Mouse (Mus musculus) ES-Bruce4 (cell line): ENCODE data around the gene Zfp1. TPM values are rescaled to one million over a fixed set of nuclear protein-coding genes. Genes with fewer than 3 reads are reported as not detected.
A peak's percentile ranks its signal among the peaks of the same experiment; 100 is the strongest.
"Not testable (repeated sequence)": the region's sequence is repeated elsewhere in the genome, so short reads cannot be mapped to it uniquely, and the experiment has no call there.

ENCODE experiments used
- H3K27ac ChIP-seq: 2 replicates; pipeline ENCODE4 v1.5.1; 2012; ENCODE audit warnings: low read length, inconsistent platforms; ENCODE audit not compliant: insufficient read depth
- H3K27me3 ChIP-seq: 2 replicates; pipeline ENCODE4 v1.6.1; 2012; ENCODE audit warnings: mild to moderate bottlenecking, low read length, inconsistent platforms; ENCODE audit not compliant: control insufficient read depth, poor library complexity, insufficient read depth, severe bottlenecking
- H3K36me3 ChIP-seq: 2 replicates; pipeline ENCODE4 v1.6.1; 2012; ENCODE audit warnings: inconsistent platforms, mild to moderate bottlenecking, low read length, moderate library complexity; ENCODE audit not compliant: control insufficient read depth, poor library complexity, insufficient read depth, severe bottlenecking
- H3K4me1 ChIP-seq: one replicate; pipeline ENCODE4 v1.8.1; 2011; ENCODE audit warnings: low read length; ENCODE audit not compliant: control insufficient read depth, insufficient read depth
- H3K4me3 ChIP-seq: 2 replicates; pipeline ENCODE4 v1.5.1; 2011; ENCODE audit warnings: low read depth, mild to moderate bottlenecking, low read length
- H3K9ac ChIP-seq: 2 replicates; pipeline ENCODE4 v1.6.1; 2012; ENCODE audit warnings: low read depth, mild to moderate bottlenecking, inconsistent platforms; ENCODE audit not compliant: poor library complexity, severe bottlenecking
- H3K9me3 ChIP-seq: replicated peaks from 2 replicates; pipeline ENCODE4 v1.6.1; 2012; ENCODE audit warnings: mild to moderate bottlenecking, low read length, inconsistent platforms; ENCODE audit not compliant: control insufficient read depth, poor library complexity, insufficient read depth, severe bottlenecking
- CTCF ChIP-seq: IDR thresholded peaks from one replicate; pipeline ENCODE4 v1.8.1; 2011; ENCODE audit warnings: low read depth, low read length
- EP300 ChIP-seq: IDR thresholded peaks from 2 replicates; pipeline ENCODE4 v1.6.1; 2011; ENCODE audit warnings: low read depth, low read length; ENCODE audit not compliant: insufficient read depth
- POLR2A ChIP-seq: IDR thresholded peaks from one replicate; pipeline ENCODE4 v1.8.1; 2011; ENCODE audit warnings: low read length; ENCODE audit not compliant: insufficient read depth
- polyA plus RNA-seq: library from polyadenylated mRNA; stranded (reverse); fragments of >200 nt; gene quantifications from 2 replicates; pipeline ENCODE4 v1.2.4, GENCODE M21; 2011; ENCODE audit warnings: low read depth; ENCODE audit not compliant: missing spikeins, insufficient read depth, insufficient read length

The Zfp1 gene
- polyA plus RNA-seq, 1 experiment = 22.3 TPM

GRCm38 (mm10) chr8:111638086-111638485 is 5.1 kb upstream of the Zfp1 start:
- H3K9me3 ChIP-seq = no peaks in the 10 kb centered on the region
- TF ChIP-seq EP300 = no peak
- TF ChIP-seq POLR2A = no peak
- TF ChIP-seq CTCF = no peak
- no peaks in the 10 kb centered on the region for H3K27me3 ChIP-seq
- no peak overlapping the region for H3K4me3 ChIP-seq
- H3K4me1 ChIP-seq = no peaks in the 10 kb centered on the region
- no peaks in the 10 kb centered on the region for H3K36me3 ChIP-seq
- H3K27ac ChIP-seq = no peak overlapping the region
- H3K9ac ChIP-seq = no peak overlapping the region

- H3K9me3 ChIP-seq = no peaks in the 10 kb centered on the region
- H3K4me1 ChIP-seq = peaks cover 1% of the 10 kb centered on the region
- H3K4me3 ChIP-seq = no peak overlapping the region
- no peak for TF ChIP-seq POLR2A
- TF ChIP-seq EP300 = no peak
- TF ChIP-seq CTCF = no peak
- no peaks in the 10 kb centered on the region for H3K27me3 ChIP-seq
- H3K27ac ChIP-seq = no peak overlapping the region
- H3K36me3 ChIP-seq = no peaks in the 10 kb centered on the region
- H3K9ac ChIP-seq = no peak overlapping the region
Measured at GRCm38 (mm10) chr8:111641064-111641463, 2.1 kb upstream of the Zfp1 start.

- Histone ChIP-seq H3K9me3 (no peaks in the 10 kb centered on the region), H3K36me3 (no peaks in the 10 kb centered on the region; the same call in 1 of the 2 replicates), H3K27me3 (no peaks in the 10 kb centered on the region), H3K4me1 (peaks cover 1% of the 10 kb centered on the region), H3K9ac (peak overlapping the region; percentile 99), H3K27ac (peak overlapping the region; percentile 85), H3K4me3 (peak overlapping the region; percentile 86)
- TF ChIP-seq EP300 (no peak), CTCF (no peak), POLR2A (no peak)
Measured at GRCm38 (mm10) chr8:111642496-111642895, 705 bp upstream of the Zfp1 start.

- Histone ChIP-seq H3K36me3 (no peaks in the 10 kb centered on the region; the same call in 1 of the 2 replicates), H3K4me3 (peak overlapping the region; percentile 86), H3K27ac (peak overlapping the region; percentile 85), H3K9me3 (no peaks in the 10 kb centered on the region), H3K9ac (peak overlapping the region; percentile 99), H3K4me1 (peaks cover 1% of the 10 kb centered on the region), H3K27me3 (no peaks in the 10 kb centered on the region)
- TF ChIP-seq EP300 = no peak
- no peak for TF ChIP-seq POLR2A
Measured at GRCm38 (mm10) chr8:111642939-111643263, 300 bp upstream of the Zfp1 start.

- peak overlapping the region; percentile 99 for H3K9ac ChIP-seq
- peak overlapping the region; percentile 86 for H3K4me3 ChIP-seq
- not testable (repeated sequence) for H3K9me3 ChIP-seq, H3K27me3 ChIP-seq, H3K36me3 ChIP-seq, H3K4me1 ChIP-seq
- peak overlapping the region; percentile 76 for H3K27ac ChIP-seq
Measured at GRCm38 (mm10) chr8:111644286-111645051, 1.3 kb downstream of the Zfp1 start.

- Histone ChIP-seq H3K9me3 (no peaks in the 10 kb centered on the region), H3K36me3 (no peaks in the 10 kb centered on the region; the same call in 1 of the 2 replicates), H3K4me1 (peaks cover 6% of the 10 kb centered on the region), H3K9ac (peak overlapping the region; percentile 34), H3K27ac (peak overlapping the region; percentile 47; the same call in 1 of the 2 replicates), H3K4me3 (no peak overlapping the region), H3K27me3 (no peaks in the 10 kb centered on the region)
- TF ChIP-seq EP300 (no peak), CTCF (no peak), POLR2A (no peak)
Measured at GRCm38 (mm10) chr8:111645715-111646114, 2.5 kb downstream of the Zfp1 start.
